Mouse (Mus musculus): ENCODE data around the gene Ifitm3. TPM values are rescaled to one million over a fixed set of nuclear protein-coding genes. Genes with fewer than 3 reads are reported as not detected.
A peak's percentile ranks its signal among the peaks of the same experiment; 100 is the strongest.

The Ifitm3 gene
- total and polyA plus RNA-seq, 3 experiments: 0.25 TPM; not detected in 2

GRCm38 (mm10) chr7:140987182-140988138, 23.1 kb downstream of the Ifitm3 start:
- dilution Hi-C loops (cut with MboI; ENCODE audit: extremely low pct_ligation_motif_present, extremely low pct_unique_long_range_greater_than_20kb, low sequenced_read_pairs) (no loop called here), in situ Hi-C loops (cut with MboI; ENCODE audit: low pct_ligation_motif_present, low pct_unique_long_range_greater_than_20kb, low sequenced_read_pairs) (loop anchor here (25.0 kb wide), 1 partner anchor 375 kb away; no protein-coding TSS in a partner anchor)
- Histone ChIP-seq H3K9ac (ENCODE audit: insufficient read depth, low read depth) (peak overlapping the region; percentile 60), H3K4me1 (ENCODE audit: control insufficient read depth in 1 of 2, insufficient read depth in 2 of 2) (peaks cover 29 to 44% of the 10 kb centered on the region in 2 experiments), H3K79me2 (replicated peaks; ENCODE audit: control insufficient read depth, extremely low read depth, insufficient read depth, poor library complexity, severe bottlenecking) (no peaks in the 10 kb centered on the region), H3K36me3 (replicated peaks in 1 of 2; ENCODE audit: control insufficient read depth in 1 of 2, insufficient read depth in 1 of 2, low read length in 1 of 2) (no peaks in the 10 kb centered on the region), H3K4me3 (replicated peaks in 1 of 3; ENCODE audit: low read depth in 2 of 3, low read length in 2 of 3, poor library complexity in 1 of 3) (peak overlapping the region; percentile 6 to 47 (median 36)), H3K9me3 (replicated peaks; ENCODE audit: low read length) (peaks cover 7% of the 10 kb centered on the region), H3K27me3 (replicated peaks) (no peaks in the 10 kb centered on the region), H3K4me2 (ENCODE audit: insufficient read depth, low read depth, poor library complexity, severe bottlenecking) (peak overlapping the region; percentile 82), H3K27ac (ENCODE audit: insufficient read depth, low read depth) (peak overlapping the region; percentile 37)
- TF ChIP-seq CHD1 (IDR thresholded peaks at IDR 0.05; ENCODE audit: low read depth, low read length): peak; percentile 98
- peak; percentile 88 for TF ChIP-seq MEF2A (IDR thresholded peaks at IDR 0.05; ENCODE audit: borderline replicate concordance, low read depth, low read length)
- 0 out of 2 replicates have a peak, but pooled peaks have one; percentile 57 for TF ChIP-seq TBP (conservative IDR thresholded peaks at IDR 0.05; ENCODE audit: low read depth, low read length)
- 0 out of 2 replicates have a peak, but pooled peaks have one; percentile 25 for TF ChIP-seq POLR2A (IDR thresholded peaks at IDR 0.05; ENCODE audit: low read depth, low read length)
- TF ChIP-seq IRF4 (IDR thresholded peaks at IDR 0.05; ENCODE audit: low read depth, low read length): peak; percentile 90
- no peak for TF ChIP-seq KAT2A (IDR thresholded peaks at IDR 0.05; ENCODE audit: insufficient replicate concordance, low read length)
- TF ChIP-seq RCOR1 (conservative IDR thresholded peaks at IDR 0.05; ENCODE audit: low read depth, low read length): peak; percentile 66; the same call in 1 of the 2 replicates
- TF ChIP-seq SIN3A (IDR thresholded peaks at IDR 0.05; ENCODE audit: low read length): peak; percentile 59; the same call in 1 of the 2 replicates
- TF ChIP-seq CHD2 (IDR thresholded peaks at IDR 0.05; ENCODE audit: low read length): peak; percentile 65
- TF ChIP-seq ELF1 (IDR thresholded peaks at IDR 0.05; ENCODE audit: low read depth, low read length): no peak
- TF ChIP-seq BHLHE40 (IDR thresholded peaks at IDR 0.05; ENCODE audit: low read depth, low read length): peak; percentile 84
- peak; percentile 66; the same call in 1 of the 2 replicates for TF ChIP-seq MXI1 (IDR thresholded peaks at IDR 0.05; ENCODE audit: low read depth, low read length)
- peak; percentile 88 for TF ChIP-seq EP300 (IDR thresholded peaks at IDR 0.05; ENCODE audit: low read length)
- TF ChIP-seq ZC3H11A (IDR thresholded peaks at IDR 0.05; ENCODE audit: low read depth, low read length): no peak
- peak; percentile 74 for TF ChIP-seq ZNF384 (IDR thresholded peaks at IDR 0.05; ENCODE audit: low read depth, low read length)
- TF ChIP-seq MAX (IDR thresholded peaks at IDR 0.05; ENCODE audit: low read length): peak; percentile 50; the same call in 1 of the 2 replicates
- TF ChIP-seq TCF12 (IDR thresholded peaks at IDR 0.05; ENCODE audit: low read depth, low read length): peak; percentile 92
- peak; percentile 55; the same call in 1 of the 2 replicates for TF ChIP-seq MAFK (IDR thresholded peaks at IDR 0.05; ENCODE audit: insufficient replicate concordance, low read length)
- no peak for TF ChIP-seq ZMIZ1 (IDR thresholded peaks at IDR 0.05; ENCODE audit: low read depth, low read length)
- TF ChIP-seq NRF1 (IDR thresholded peaks at IDR 0.05; ENCODE audit: low read depth, low read length): peak; percentile 48; the same call in 1 of the 2 replicates
- TF ChIP-seq SMC3 (IDR thresholded peaks at IDR 0.05; ENCODE audit: low read depth, low read length): peak; percentile 5; the same call in 1 of the 2 replicates
- 0 out of 2 replicates have a peak, but pooled peaks have one; percentile 21 for TF ChIP-seq MAZ (IDR thresholded peaks at IDR 0.05; ENCODE audit: low read depth, low read length)
- peak; percentile 46; the same call in 1 of the 2 replicates for TF ChIP-seq JUN (IDR thresholded peaks at IDR 0.05; ENCODE audit: insufficient read depth, low read depth, low read length)
- no peak; the same call in 1 of the 2 replicates for TF ChIP-seq MYC (IDR thresholded peaks at IDR 0.05; ENCODE audit: low read depth, low read length)
- peak; percentile 86 for DNase-seq (ENCODE audit: extremely low read depth)
